In the genomic region with DNA sequence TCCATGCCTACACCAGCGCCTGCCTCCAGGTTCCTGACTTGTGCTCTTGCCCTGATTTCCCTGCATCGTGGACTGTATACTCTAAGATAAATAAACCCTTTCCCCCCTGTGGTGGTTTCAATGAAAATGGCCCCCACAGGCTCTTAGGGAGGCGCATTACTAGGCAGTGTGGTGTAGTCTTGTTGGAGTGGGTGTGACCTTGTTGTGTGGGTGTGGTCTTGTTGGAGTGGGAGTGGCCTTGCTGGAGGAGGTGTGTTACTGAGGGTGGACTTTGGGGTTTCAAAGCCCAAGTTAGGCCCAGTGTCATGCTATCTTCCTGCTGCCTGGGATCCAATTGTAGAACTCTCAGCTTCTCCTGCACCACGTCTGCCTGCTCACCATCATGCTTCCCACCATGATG, we compare ENCODE assay signal across 24 mouse cellular contexts. TPM values are rescaled to one million over a fixed set of nuclear protein-coding genes. Genes with fewer than 3 reads are reported as not detected.
A peak's percentile ranks its signal among the peaks of the same experiment; 100 is the strongest.
DNase-seq lines count a peak whose midpoint lies in the region; ATAC-seq and TF ChIP-seq lines count a peak whose summit lies in the region.
"Had no signal": no experiment of that assay in that cellular context is flagged by ENCODE, and none has a peak within 500 bp of the region (broad histone marks: within the 10 kb centered on the region; RNA-seq: fewer than 3 reads in every experiment).

No protein-coding gene starts in this region.

- no peak overlapping the region for H3K4me2 ChIP-seq in liver, embryonic 11.5 days
- no peak overlapping the region for H3K4me2 ChIP-seq in liver, embryonic 12.5 days
- no peak overlapping the region for H3K4me2 ChIP-seq in midbrain, postnatal 0 days (ENCODE audit: low read depth, low read length, poor library complexity, severe bottlenecking)
- H3K4me2 ChIP-seq: forebrain, embryonic 12.5 days; heart, embryonic 15.5 days; hindbrain, embryonic 14.5 days; liver, embryonic 15.5 days; lung, embryonic 15.5 days had no signal

- no peaks in the 10 kb centered on the region; the same call in 1 of the 2 replicates for H3K9me3 ChIP-seq in liver, embryonic 11.5 days (ENCODE audit: control insufficient read depth, low read length)
- no peaks in the 10 kb centered on the region for H3K9me3 ChIP-seq in liver, embryonic 12.5 days (replicated peaks)
- H3K9me3 ChIP-seq in midbrain, postnatal 0 days (ENCODE audit: low read length): no peaks in the 10 kb centered on the region
- H3K9me3 ChIP-seq: forebrain, embryonic 12.5 days; heart, embryonic 15.5 days; liver, embryonic 15.5 days; lung, embryonic 15.5 days; midbrain, embryonic 10.5 days had no signal

- no peak for TF ChIP-seq CTCF in midbrain, postnatal 0 days (IDR thresholded peaks at IDR 0.05)

- no peak overlapping the region for H3K9ac ChIP-seq in liver, embryonic 11.5 days (ENCODE audit: low read depth, low read length)
- H3K9ac ChIP-seq in liver, embryonic 12.5 days: no peak overlapping the region
- H3K9ac ChIP-seq in midbrain, postnatal 0 days (replicated peaks; ENCODE audit: low read length, poor library complexity, severe bottlenecking): no peak overlapping the region
- H3K9ac ChIP-seq: forebrain, embryonic 12.5 days; heart, embryonic 15.5 days; hindbrain, embryonic 14.5 days; liver, embryonic 15.5 days; lung, embryonic 15.5 days had no signal

- H3K4me1 ChIP-seq in liver, embryonic 11.5 days (replicated peaks; ENCODE audit: control insufficient read depth, insufficient read depth, low read length): no peaks in the 10 kb centered on the region
- no peaks in the 10 kb centered on the region for H3K4me1 ChIP-seq in liver, embryonic 12.5 days
- H3K4me1 ChIP-seq in midbrain, postnatal 0 days (ENCODE audit: insufficient read depth, low read length): no peaks in the 10 kb centered on the region
- H3K4me1 ChIP-seq: liver, embryonic 15.5 days had no signal

- no peak for DNase-seq in liver, embryonic 11.5 days (ENCODE audit: low spot score)
- DNase-seq in R1 (ENCODE audit: low read depth, low spot score): peak; percentile 77
- no peak for DNase-seq in right cerebral cortex, adult 2 months (ENCODE audit: low spot score in 2 of 2)
- DNase-seq in midbrain, postnatal 0 days (ENCODE audit: low spot score): no peak
- no peak for DNase-seq in thymus, adult 18-20 months
- DNase-seq: adrenal gland, postnatal 36 days; cerebellum, adult 9-10 months; gastrocnemius, postnatal 36 days; heart, postnatal 4 days; lung, postnatal 36 days; right cerebral cortex, adult 18-20 months; thymus, postnatal 14 days had no signal

- ATAC-seq in liver, embryonic 11.5 days (replicated peaks; ENCODE audit: low FRiP score): 0 out of 2 replicates have a peak, but pooled peaks have one; percentile 30
- no peak for ATAC-seq in liver, embryonic 12.5 days
- ATAC-seq in granulocyte monocyte progenitor cell, adult 5-6 weeks (replicated peaks; ENCODE audit: poor library complexity, severe bottlenecking): peak; percentile 18; the same call in 1 of the 2 replicates
- no peak for ATAC-seq in midbrain, postnatal 0 days (ENCODE audit: low FRiP score)
- ATAC-seq: midbrain, embryonic 16.5 days had no signal

- H3K4me3 ChIP-seq in liver, embryonic 11.5 days (ENCODE audit: low read depth, low read length): no peak overlapping the region
- no peak overlapping the region for H3K4me3 ChIP-seq in liver, embryonic 12.5 days
- H3K4me3 ChIP-seq in midbrain, postnatal 0 days (ENCODE audit: low read depth, low read length): no peak overlapping the region
- H3K4me3 ChIP-seq: erythroblast, embryonic 14.5 days; forebrain, embryonic 12.5 days; heart, embryonic 15.5 days; liver, embryonic 15.5 days; lung, embryonic 15.5 days; midbrain, embryonic 10.5 days had no signal

- H3K36me3 ChIP-seq in liver, embryonic 11.5 days (ENCODE audit: control insufficient read depth, insufficient read depth, low read length): no peaks in the 10 kb centered on the region
- H3K36me3 ChIP-seq in liver, embryonic 12.5 days: no peaks in the 10 kb centered on the region
- no peaks in the 10 kb centered on the region for H3K36me3 ChIP-seq in midbrain, postnatal 0 days (ENCODE audit: insufficient read depth, low read length)
- H3K36me3 ChIP-seq: forebrain, embryonic 12.5 days; heart, embryonic 15.5 days; liver, embryonic 15.5 days; lung, embryonic 15.5 days; midbrain, embryonic 10.5 days had no signal

- H3K27me3 ChIP-seq in liver, embryonic 11.5 days (replicated peaks; ENCODE audit: control insufficient read depth, insufficient read depth, low read length): peaks cover 18% of the 10 kb centered on the region
- H3K27me3 ChIP-seq in liver, embryonic 12.5 days (replicated peaks): peaks cover 21% of the 10 kb centered on the region
- H3K27me3 ChIP-seq in midbrain, postnatal 0 days (ENCODE audit: insufficient read depth, low read length): peaks cover 14% of the 10 kb centered on the region; the same call in 1 of the 2 replicates

- WGBS in liver, embryonic 11.5 days: 78% methylated on average over 4 of the region's 4 CpGs
- 66% methylated on average over 4 of the region's 4 CpGs for WGBS in liver, embryonic 12.5 days (ENCODE audit: insufficient replicate concordance)
- 83% methylated on average over 4 of the region's 4 CpGs for WGBS in midbrain, postnatal 0 days

- no peak overlapping the region for H3K27ac ChIP-seq in liver, embryonic 11.5 days (ENCODE audit: low read depth, low read length)
- H3K27ac ChIP-seq in liver, embryonic 12.5 days: no peak overlapping the region
- H3K27ac ChIP-seq in midbrain, postnatal 0 days (ENCODE audit: low read depth, low read length): no peak overlapping the region
- H3K27ac ChIP-seq: forebrain, embryonic 12.5 days; heart, embryonic 15.5 days; hindbrain, embryonic 14.5 days; kidney, postnatal 0 days; liver, embryonic 15.5 days; lung, embryonic 15.5 days; midbrain, embryonic 10.5 days had no signal

RNA-seq across cellular contexts. Expression of a gene that starts 4.9 kb away (rescaled TPM):
- polyA plus RNA-seq in liver, embryonic 11.5 days (2014; fragmentation: Nextera tagmentation; extraction: Ambion mirVana): 0.04 and 0.21 TPM in 2 replicates
- 0.05 TPM in 1 of 2 replicates, not detected in the other for polyA plus RNA-seq in liver, embryonic 12.5 days (2016; fragmentation: Nextera tagmentation; extraction: Ambion mirVana)
- total RNA-seq in granulocyte monocyte progenitor cell, adult 5-6 weeks (2014; fragmentation: Nextera tagmentation): not detected in 2 replicates
- total RNA-seq in granulocyte monocyte progenitor cell, adult 5-6 weeks (2017): not detected in 2 replicates
- total RNA-seq in midbrain, postnatal 0 days (2014; rRNA removed): 0.90 and 2.4 TPM in 2 replicates
- 1.0 and 1.1 TPM in 2 replicates for polyA plus RNA-seq in midbrain, postnatal 0 days (2015; fragmentation: Nextera tagmentation; extraction: Ambion mirVana)
- total RNA-seq: common myeloid progenitor, adult 5-6 weeks had no signal
- polyA plus RNA-seq: erythroblast, embryonic 14.5 days had no signal

RNA-seq across cellular contexts. Expression of a gene that starts 6.0 kb away (rescaled TPM):
- 1.8 and 2.0 TPM in 2 replicates for polyA plus RNA-seq in liver, embryonic 11.5 days (2014; fragmentation: Nextera tagmentation; extraction: Ambion mirVana)
- 1.1 and 1.3 TPM in 2 replicates for polyA plus RNA-seq in liver, embryonic 12.5 days (2016; fragmentation: Nextera tagmentation; extraction: Ambion mirVana)
- 0.75 and 6.0 TPM in 2 replicates for total RNA-seq in granulocyte monocyte progenitor cell, adult 5-6 weeks (2014; fragmentation: Nextera tagmentation)
- total RNA-seq in granulocyte monocyte progenitor cell, adult 5-6 weeks (2017): 0.39 and 0.98 TPM in 2 replicates
- total RNA-seq in midbrain, postnatal 0 days (2014; rRNA removed): 43.4 and 44.2 TPM in 2 replicates
- polyA plus RNA-seq in midbrain, postnatal 0 days (2015; fragmentation: Nextera tagmentation; extraction: Ambion mirVana): 33.1 and 35.7 TPM in 2 replicates
- polyA plus RNA-seq: erythroblast, embryonic 14.5 days had no signal

Comparison
In these comparisons a context has a peak if more than half of its experiments do, and no peak if none do; other contexts are left out.
1. ATAC-seq: peak in liver, embryonic 11.5 days (single experiment) and granulocyte monocyte progenitor cell, adult 5-6 weeks (single experiment); none in liver, embryonic 12.5 days (single experiment) and midbrain, postnatal 0 days (single experiment).
2. RNA of a gene that starts 6.0 kb away (polyA plus RNA-seq): 33.1 to 35.7 TPM in midbrain, postnatal 0 days; 1.8 to 2.0 TPM in liver, embryonic 11.5 days and 1.1 to 1.3 TPM in liver, embryonic 12.5 days; every median in the first group is over 10 times any median in the second.